Mouse (Mus musculus): ENCODE measurements at regions not wholly inside any gene's neighbourhood (a gene's known extent, or its start where the extent isn't known, plus 50 kb on each side); places are given as distances from the start of the nearest gene placed in this dataset.
A peak's percentile ranks its signal among the peaks of the same experiment; 100 is the strongest.
"Not testable (repeated sequence)": the region's sequence is repeated elsewhere in the genome, so short reads cannot be mapped to it uniquely, and the experiment has no call there.

DNA sequence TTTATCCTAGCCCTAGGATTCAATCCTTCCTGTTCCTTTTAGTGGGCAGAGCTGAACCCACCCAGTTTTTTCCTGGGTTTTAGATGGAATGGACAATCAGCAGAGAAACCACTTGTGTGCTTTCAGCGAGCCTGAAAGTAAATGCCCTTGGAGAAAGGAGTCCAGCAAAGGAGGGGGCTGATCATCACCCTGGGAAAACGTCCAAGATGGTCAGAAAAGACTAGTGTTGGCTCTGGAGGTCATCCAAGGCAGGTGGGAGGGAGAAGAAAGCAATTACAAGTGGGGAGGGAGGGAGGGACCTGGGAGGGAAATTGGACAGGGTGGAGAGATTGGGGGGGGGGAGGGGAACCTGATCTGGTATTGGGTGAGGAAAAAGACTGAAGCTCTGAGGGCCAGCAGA is 55.6 kb upstream of the Zfp366 start:
- DNase-seq (ENCODE audit: low read depth): no peak

DNA sequence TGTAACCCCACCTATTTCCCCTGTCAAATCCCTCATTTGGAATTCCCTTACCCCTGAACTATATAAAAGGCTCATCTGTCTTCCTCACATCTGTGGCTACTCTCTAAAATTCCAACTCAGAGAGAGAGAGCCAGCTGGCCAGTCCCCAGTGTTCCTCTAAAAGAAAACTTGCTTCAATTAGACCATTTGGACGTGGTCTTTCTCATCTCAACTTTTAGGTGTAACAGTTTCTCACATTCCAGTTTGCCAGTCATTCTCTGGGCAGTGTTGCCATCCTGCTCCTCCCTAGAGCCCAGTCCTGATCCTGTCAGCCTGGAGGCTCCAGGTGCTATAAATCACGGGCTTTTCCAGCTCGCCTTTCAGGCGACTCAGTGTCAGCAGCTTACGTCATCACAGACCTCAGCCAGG is 56.3 kb upstream of the Zfp366 start:
- DNase-seq (ENCODE audit: low read depth): no peak

- DNase-seq (ENCODE audit: low read depth): no peak
These were observed 56.9 kb upstream of the Zfp366 start for GRCm38 (mm10) chr13:99127716-99128115.

GRCm38 (mm10) chr13:99126971-99127370 is 57.7 kb upstream of the Zfp366 start:
- not testable (repeated sequence) for DNase-seq (ENCODE audit: low read depth)

GRCm38 (mm10) chr13:99126538-99126937 is 58.1 kb upstream of the Zfp366 start:
- DNase-seq (ENCODE audit: low read depth): no peak

DNA sequence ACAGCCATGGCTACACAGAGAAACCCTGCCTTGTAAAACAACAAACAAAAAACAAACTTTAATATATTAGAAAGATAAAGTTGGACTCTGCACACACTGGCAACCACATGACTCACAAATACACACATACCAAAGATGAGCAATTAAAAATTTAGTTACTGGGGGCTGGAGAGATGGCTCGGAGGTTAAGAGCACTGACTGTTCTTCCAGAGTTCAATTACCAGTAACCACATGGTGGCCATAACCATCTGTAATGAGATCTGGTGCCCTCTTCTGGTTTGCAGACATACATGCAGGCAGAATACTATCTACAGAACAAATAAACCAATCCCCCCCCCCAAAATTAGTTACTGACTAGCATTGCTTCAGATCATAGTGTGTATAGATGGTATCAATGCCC is 58.7 kb upstream of the Zfp366 start:
- no peak for DNase-seq (ENCODE audit: low read depth)

DNA sequence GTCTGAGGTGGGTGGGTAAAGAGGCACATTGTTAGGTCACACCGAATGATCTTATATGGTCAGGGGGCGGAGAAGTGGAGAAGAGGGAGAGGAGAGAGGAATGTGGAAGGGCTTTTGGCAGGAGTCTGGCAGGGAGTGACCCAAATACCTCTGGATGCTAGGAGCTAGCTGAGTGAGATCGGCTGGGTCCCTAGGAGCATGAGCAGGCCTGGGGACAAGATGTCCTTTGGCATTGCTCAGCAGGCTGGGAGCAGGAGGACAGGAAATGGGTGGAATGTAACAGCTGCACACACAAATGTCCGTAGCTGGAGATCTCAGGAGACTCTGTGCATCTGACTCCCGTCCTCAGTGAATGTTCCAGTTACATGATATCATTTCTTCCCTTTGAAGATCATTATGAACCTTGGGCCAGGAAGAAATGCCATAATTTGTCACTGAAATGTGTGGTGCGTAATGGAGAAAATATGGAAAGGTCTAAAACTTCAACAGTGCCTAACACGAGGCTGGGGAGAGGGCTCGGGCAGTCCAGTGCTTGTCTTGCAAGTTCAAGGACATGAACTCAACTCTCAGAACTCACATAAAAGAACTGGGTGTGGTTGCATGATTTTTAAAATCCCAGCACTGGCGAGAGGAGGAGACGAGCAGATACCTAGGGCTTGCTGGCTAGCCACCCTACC is 59.6 kb upstream of the Zfp366 start:
- DNase-seq (ENCODE audit: low read depth): no peak

DNA sequence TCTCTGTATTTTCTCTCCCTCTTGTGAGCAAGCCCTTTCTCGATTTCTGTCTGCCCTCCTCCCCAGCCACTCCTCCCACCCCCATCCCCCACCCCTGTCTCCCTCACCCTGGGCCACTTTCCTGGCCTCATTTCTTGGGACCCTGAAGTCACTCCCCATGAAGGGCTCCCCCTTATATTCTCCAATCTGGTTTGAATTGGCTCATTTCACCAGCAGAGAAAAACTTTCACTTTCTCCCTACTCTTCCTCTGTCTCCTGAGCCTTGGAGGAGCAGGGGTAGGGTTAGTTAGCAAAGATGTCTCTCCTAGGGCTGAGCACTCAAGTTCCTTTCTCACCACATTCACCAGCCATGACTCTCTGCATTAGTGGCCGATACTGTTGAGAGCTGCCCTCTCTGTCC is 60.5 kb upstream of the Zfp366 start:
- no peak for DNase-seq (ENCODE audit: low read depth)

- no peak for DNase-seq (ENCODE audit: low read depth)
These were observed 61.0 kb upstream of the Zfp366 start for GRCm38 (mm10) chr13:99123476-99124140.

DNA sequence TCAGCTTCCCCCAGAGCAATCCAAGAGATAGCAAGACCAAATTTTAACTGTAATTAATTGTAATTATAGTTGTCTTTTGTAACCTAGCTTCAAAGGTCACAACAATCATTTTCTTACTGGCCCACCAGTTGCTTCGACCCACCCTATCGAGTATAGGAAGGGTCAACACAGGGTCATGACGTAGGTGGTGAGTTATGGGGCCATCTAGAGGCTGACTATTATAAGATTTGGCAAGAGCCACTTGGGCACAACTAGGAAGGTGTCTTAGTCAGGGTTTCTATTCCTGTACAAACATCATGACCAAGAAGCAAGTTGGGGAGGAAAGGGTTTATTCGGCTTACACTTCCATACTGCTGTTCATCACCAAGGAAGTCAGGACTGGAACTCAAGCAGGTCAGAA is 62.1 kb upstream of the Zfp366 start:
- not testable (repeated sequence) for DNase-seq (ENCODE audit: low read depth)

DNA sequence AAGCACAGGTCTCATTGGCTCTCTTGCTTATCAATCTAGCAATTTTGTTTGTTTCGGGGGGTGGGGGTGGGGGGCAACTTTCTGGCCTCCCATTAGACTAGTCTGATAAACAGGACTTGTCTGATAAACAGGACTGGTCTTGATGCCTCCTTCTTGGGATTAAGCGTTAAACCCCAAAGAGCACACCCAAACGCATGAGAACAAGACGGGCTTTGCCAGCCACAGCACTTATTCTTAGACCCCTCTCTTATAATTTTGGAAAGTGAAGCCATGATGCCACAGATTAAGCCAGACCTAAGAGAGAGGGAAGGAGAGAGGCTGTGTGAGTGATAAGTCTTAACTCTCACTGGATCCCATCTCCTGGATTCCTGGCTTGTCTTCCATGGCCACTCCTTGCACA is 63.5 kb upstream of the Zfp366 start:
- DNase-seq (ENCODE audit: low read depth): no peak

GRCm38 (mm10) chr13:99119941-99120340 is 64.7 kb upstream of the Zfp366 start:
- no peak for DNase-seq (ENCODE audit: low read depth)

DNA sequence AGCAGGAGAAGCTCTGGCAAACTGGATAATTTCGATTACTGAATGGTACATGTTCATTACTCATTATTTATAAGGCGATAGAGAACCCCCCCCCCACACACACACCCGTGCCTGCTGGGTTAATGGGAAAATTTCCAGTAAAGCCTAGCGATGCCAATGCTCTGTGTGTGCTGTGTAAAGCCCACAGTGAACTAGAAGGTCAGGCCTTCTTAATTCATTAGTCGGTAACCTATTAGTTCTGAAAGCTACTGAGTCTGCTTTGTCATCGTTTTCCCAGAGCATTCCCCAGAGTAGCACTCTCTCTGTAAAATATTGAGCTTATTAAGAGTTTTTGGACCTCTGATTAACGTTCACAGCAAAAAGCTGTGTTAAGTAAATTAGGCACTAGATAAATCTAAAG is 65.7 kb upstream of the Zfp366 start:
- DNase-seq (ENCODE audit: low read depth): no peak

DNA sequence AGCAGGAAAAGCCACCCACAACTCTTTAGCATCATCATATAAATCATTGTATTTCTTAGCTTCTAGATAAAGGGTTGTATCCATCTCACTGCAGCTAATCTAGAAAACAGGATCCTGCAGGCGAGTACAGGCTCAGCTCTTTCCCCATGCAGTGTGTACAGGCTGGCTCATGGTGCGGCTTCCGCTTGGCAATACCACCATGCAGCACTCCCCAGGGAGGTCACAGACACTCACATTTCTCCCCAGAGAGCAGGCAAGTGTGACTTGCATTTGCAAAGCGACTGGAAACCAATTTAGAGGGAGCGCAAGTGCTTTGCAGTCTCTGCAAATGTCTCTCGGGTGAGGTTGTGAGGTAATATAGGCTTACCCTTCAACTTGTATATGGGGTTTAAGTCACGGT is 69.1 kb upstream of the Zfp366 start:
- no peak for DNase-seq (ENCODE audit: low read depth)

GRCm38 (mm10) chr13:99114565-99114964 is 70.1 kb upstream of the Zfp366 start:
- no peak for DNase-seq (ENCODE audit: low read depth)

DNA sequence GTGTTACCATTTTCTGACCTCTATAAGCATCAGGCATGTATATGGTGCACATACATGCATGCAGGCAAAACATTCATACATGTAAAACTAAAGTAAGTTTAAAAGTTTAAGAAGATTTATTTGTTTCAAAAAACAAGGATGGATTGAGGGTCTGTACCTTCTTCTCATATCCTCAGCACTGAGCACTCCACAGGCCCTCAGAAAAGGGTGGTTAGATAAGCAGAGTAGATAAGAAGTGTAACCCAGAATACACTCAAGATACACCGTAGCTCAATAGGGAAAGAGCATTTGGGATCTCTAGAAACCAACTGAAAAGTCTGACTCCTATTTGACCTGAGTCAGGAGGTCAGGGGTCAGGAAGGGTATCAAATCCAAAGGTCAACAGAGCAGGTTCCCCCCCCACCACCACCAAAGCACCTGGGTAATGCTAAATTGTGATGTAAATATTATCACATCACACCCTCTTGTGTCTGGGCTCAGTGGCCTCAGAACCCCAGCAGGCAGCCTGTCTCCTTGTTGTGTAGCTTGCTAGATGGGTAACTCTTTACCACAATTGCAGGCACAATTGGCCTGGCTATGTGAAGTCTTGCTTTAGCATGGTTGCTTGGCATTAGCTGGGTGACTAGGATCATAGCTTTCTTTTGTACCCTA is 72.8 kb upstream of the Zfp366 start:
- no peak for DNase-seq (ENCODE audit: low read depth)

- DNase-seq (ENCODE audit: low read depth): no peak
These were observed 76.6 kb upstream of the Zfp366 start for GRCm38 (mm10) chr13:99107983-99108382.

GRCm38 (mm10) chr13:99102089-99102681 is 82.4 kb upstream of the Zfp366 start:
- DNase-seq (ENCODE audit: low read depth): no peak

- DNase-seq (ENCODE audit: low read depth): peak; percentile 48
These were observed 83.9 kb upstream of the Zfp366 start for GRCm38 (mm10) chr13:99100430-99101409.

DNA sequence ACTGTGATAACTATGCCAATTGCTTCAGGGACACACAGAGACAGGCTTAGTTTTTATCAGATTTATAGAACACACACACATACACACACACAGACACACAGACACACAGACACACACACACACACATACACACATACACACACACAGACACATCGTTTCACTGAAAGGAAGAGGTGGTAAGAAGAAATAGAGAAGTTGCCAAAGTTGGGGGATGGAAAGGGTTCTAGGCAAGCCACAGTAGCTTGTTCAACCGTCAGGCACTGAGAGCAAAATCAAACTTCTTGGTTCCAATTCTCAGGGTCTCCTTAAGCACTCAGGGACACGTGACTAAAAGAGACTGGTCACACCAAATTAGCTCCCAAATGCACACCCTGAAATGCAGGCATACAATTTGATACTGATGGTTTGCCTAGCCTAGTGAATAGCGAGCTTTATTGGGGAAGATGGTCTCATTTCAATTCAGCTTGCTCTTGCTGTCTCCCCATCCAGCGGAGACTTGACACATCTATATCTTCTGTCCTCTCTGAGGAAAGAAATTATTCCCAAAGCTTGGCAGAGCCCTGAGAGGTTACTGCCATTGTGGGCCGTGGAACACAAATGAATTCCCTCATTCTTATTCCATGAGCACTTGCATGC is 84.7 kb upstream of the Zfp366 start:
- no peak for DNase-seq (ENCODE audit: low read depth)

GRCm38 (mm10) chr13:99099226-99099625 is 85.4 kb upstream of the Zfp366 start:
- no peak for DNase-seq (ENCODE audit: low read depth)

Data from c-Kit-positive CD71-negative TER-119-negative erythroid progenitor cells, embryonic 14.5 days (primary cell).